14 mouse cellular contexts compared by ENCODE assay signal in the genomic region with DNA sequence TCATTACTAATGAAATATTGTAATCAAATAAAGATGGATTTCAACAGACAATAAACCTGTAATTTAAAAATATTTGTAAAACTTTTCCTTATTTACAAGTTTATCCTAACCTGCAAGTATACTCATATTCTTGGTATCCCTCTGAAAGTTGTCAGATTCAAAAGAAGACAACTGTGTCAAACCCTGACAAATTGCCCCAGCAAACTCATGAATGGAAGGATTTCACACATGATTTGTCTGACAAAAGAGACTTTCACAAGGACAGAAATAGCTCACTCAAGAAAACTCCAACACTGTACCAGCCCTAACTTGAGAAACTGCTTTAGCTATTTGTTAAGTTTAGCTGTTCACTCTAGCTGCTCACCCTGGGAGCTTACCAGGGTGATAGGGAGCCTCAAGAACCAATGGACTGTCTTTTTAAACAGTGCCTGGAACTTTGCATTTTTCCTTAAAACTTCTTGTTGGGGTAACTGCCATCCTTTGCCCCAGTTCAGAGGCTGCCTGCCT.
"Had no signal": no experiment of that assay in that cellular context is flagged by ENCODE, and none has a peak within 500 bp of the region (broad histone marks: within the 10 kb centered on the region; RNA-seq: fewer than 3 reads in every experiment).

No protein-coding gene starts in this region.

- H3K9me3 ChIP-seq: limb, embryonic 15.5 days; liver, embryonic 12.5 days; midbrain, embryonic 13.5 days; neural tube, embryonic 13.5 days had no signal

- H3K4me3 ChIP-seq: left cerebral cortex, adult 2 months; limb, embryonic 15.5 days; liver, embryonic 12.5 days; midbrain, embryonic 13.5 days; neural tube, embryonic 13.5 days had no signal

- H3K9ac ChIP-seq: limb, embryonic 15.5 days; liver, embryonic 12.5 days; lung, embryonic 14.5 days; midbrain, embryonic 13.5 days; neural tube, embryonic 13.5 days had no signal

- H3K27me3 ChIP-seq: limb, embryonic 15.5 days; liver, embryonic 12.5 days; neural tube, embryonic 13.5 days had no signal

- DNase-seq: kidney, adult 8-10 months; kidney, postnatal 25 days; lung, embryonic 14.5 days; lung, postnatal 10 days; lung, postnatal 4 days; spleen, adult 18-20 months; thymus, postnatal 36 days had no signal

- H3K4me1 ChIP-seq: limb, embryonic 15.5 days; liver, embryonic 12.5 days; neural tube, embryonic 13.5 days had no signal

- H3K27ac ChIP-seq: left cerebral cortex, adult 2 months; limb, embryonic 15.5 days; liver, embryonic 12.5 days; midbrain, embryonic 13.5 days; neural tube, embryonic 13.5 days had no signal

- ATAC-seq: inflammation-experienced regulatory T-cells, adult 6 months; intestine, postnatal 0 days; liver, embryonic 12.5 days; midbrain, embryonic 13.5 days had no signal

- H3K4me2 ChIP-seq: limb, embryonic 15.5 days; liver, embryonic 12.5 days; lung, embryonic 14.5 days; midbrain, embryonic 13.5 days; neural tube, embryonic 13.5 days had no signal

- H3K36me3 ChIP-seq: limb, embryonic 15.5 days; liver, embryonic 12.5 days; midbrain, embryonic 13.5 days; neural tube, embryonic 13.5 days had no signal
